In the genomic region with DNA sequence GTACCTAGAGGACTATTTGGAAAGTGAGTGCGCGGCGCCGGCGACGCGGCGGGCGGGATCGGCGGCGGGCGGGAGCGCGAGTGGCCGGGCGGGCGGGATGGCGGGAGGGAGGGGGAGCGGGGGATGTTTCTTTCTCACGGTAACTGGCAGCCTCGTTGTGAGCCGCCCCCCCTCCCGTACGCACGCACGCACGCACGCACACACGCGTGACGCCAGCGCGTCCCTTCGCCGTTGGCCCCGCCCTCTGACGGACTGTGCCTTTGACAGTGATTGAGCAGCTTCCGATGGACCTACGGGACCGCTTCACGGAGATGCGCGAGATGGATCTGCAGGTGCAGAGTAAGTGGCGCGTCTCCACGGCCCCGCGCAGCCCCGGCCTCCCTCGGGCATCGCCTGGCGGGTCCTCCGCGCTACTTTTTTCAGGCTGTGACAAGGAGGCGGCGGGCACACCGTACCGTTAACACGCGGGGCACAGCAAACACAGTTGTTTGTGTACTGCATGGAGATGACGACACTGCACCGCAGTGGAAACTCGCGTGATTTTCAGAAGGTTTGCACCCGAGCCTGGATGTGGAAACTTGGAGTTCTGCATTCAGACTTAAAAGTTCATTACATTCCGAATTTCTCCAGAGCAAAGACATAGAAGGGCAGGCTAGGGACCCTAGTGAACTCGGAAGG, we compare ENCODE assay signal across 7 mouse cellular contexts. TPM values are rescaled to one million over a fixed set of nuclear protein-coding genes. Genes with fewer than 3 reads are reported as not detected.
A peak's percentile ranks its signal among the peaks of the same experiment; 100 is the strongest.
DNase-seq lines count a peak whose midpoint lies in the region; ATAC-seq and TF ChIP-seq lines count a peak whose summit lies in the region.

No protein-coding gene starts in this region.

- no peak for TF ChIP-seq CTCF in kidney, adult 2 months (conservative IDR thresholded peaks at IDR 0.05; ENCODE audit: insufficient read depth, insufficient read length, low read depth, low read length)
- TF ChIP-seq CTCF in spleen, adult 2 months (IDR thresholded peaks at IDR 0.05; ENCODE audit: extremely low read depth, insufficient read depth, insufficient read length, insufficient replicate concordance) = no peak

- H3K27ac ChIP-seq in embryonic facial prominence, embryonic 11.5 days (replicated peaks; ENCODE audit: low read depth, low read length) = peak overlapping the region; percentile 93
- peak overlapping the region; percentile 97 for H3K27ac ChIP-seq in kidney, adult 2 months (ENCODE audit: insufficient read depth, low read depth, low read length)
- H3K27ac ChIP-seq in limb, embryonic 12.5 days = peak overlapping the region; percentile 97
- H3K27ac ChIP-seq in midbrain, embryonic 15.5 days = peak overlapping the region; percentile 99
- H3K27ac ChIP-seq in spleen, adult 2 months (ENCODE audit: insufficient read depth, low read length) = peak overlapping the region; percentile 100

- under 1% methylated on average over 68 of the region's 68 CpGs for WGBS in embryonic facial prominence, embryonic 11.5 days
- WGBS in kidney, adult 2 months = under 1% methylated on average over 67 of the region's 68 CpGs
- WGBS in limb, embryonic 12.5 days = 2% methylated on average over 55 of the region's 68 CpGs
- WGBS in midbrain, embryonic 15.5 days = under 1% methylated on average over 61 of the region's 68 CpGs
- whole genome bisulfite sequencing in spleen, adult 2 months = under 1% methylated on average over 47 of the region's 68 CpGs

- H3K4me2 ChIP-seq in embryonic facial prominence, embryonic 11.5 days (ENCODE audit: low read depth, low read length) = peak overlapping the region; percentile 46
- peak overlapping the region; percentile 75 for H3K4me2 ChIP-seq in limb, embryonic 12.5 days
- H3K4me2 ChIP-seq in midbrain, embryonic 15.5 days = peak overlapping the region; percentile 69

- H3K36me3 ChIP-seq in embryonic facial prominence, embryonic 11.5 days (replicated peaks; ENCODE audit: control insufficient read depth, insufficient read depth, low read depth, low read length) = no peaks in the 10 kb centered on the region
- peaks cover under 1% of the 10 kb centered on the region; the same call in 1 of the 2 replicates for H3K36me3 ChIP-seq in kidney, adult 2 months (ENCODE audit: control insufficient read depth, insufficient read depth, low read length)
- peaks cover 23% of the 10 kb centered on the region for H3K36me3 ChIP-seq in limb, embryonic 12.5 days
- H3K36me3 ChIP-seq in midbrain, embryonic 15.5 days (replicated peaks) = 0 out of 2 replicates have a peak, but pooled peaks cover 4% of the 10 kb centered on the region
- H3K36me3 ChIP-seq in spleen, adult 2 months (ENCODE audit: control insufficient read depth, insufficient read depth, low read length) = peaks cover 6% of the 10 kb centered on the region

- peak overlapping the region; percentile 79 for H3K9ac ChIP-seq in embryonic facial prominence, embryonic 11.5 days (replicated peaks; ENCODE audit: low read length)
- peak overlapping the region; percentile 74 for H3K9ac ChIP-seq in limb, embryonic 12.5 days (replicated peaks)
- H3K9ac ChIP-seq in midbrain, embryonic 15.5 days = peak overlapping the region; percentile 72

- peak; percentile 40 for TF ChIP-seq POLR2A in kidney, adult 2 months (IDR thresholded peaks at IDR 0.05; ENCODE audit: low read depth, low read length)
- TF ChIP-seq POLR2A in spleen, adult 2 months (IDR thresholded peaks at IDR 0.05; ENCODE audit: low read depth, low read length) = peak; percentile 49; the same call in 1 of the 2 replicates

- H3K9me3 ChIP-seq in embryonic facial prominence, embryonic 11.5 days (replicated peaks; ENCODE audit: control insufficient read depth, low read length) = no peaks in the 10 kb centered on the region
- no peaks in the 10 kb centered on the region for H3K9me3 ChIP-seq in limb, embryonic 12.5 days
- no peaks in the 10 kb centered on the region for H3K9me3 ChIP-seq in midbrain, embryonic 15.5 days

- H3K27me3 ChIP-seq in embryonic facial prominence, embryonic 11.5 days (ENCODE audit: control insufficient read depth, insufficient read depth, low read length) = no peaks in the 10 kb centered on the region
- H3K27me3 ChIP-seq in kidney, adult 2 months (replicated peaks; ENCODE audit: control insufficient read depth, insufficient read depth, low read length) = no peaks in the 10 kb centered on the region
- H3K27me3 ChIP-seq in limb, embryonic 12.5 days = no peaks in the 10 kb centered on the region
- no peaks in the 10 kb centered on the region for H3K27me3 ChIP-seq in midbrain, embryonic 15.5 days (replicated peaks)
- no peaks in the 10 kb centered on the region for H3K27me3 ChIP-seq in spleen, adult 2 months (ENCODE audit: control insufficient read depth, insufficient read depth, low read length)

- peak; percentile 95 for ATAC-seq in embryonic facial prominence, embryonic 11.5 days (replicated peaks; ENCODE audit: insufficient number of reproducible peaks, low FRiP score, low TSS enrichment, low read depth)
- peak; percentile 93 for ATAC-seq in limb, embryonic 12.5 days (ENCODE audit: insufficient number of reproducible peaks, insufficient read depth, low FRiP score, low TSS enrichment, low read depth)
- ATAC-seq in midbrain, embryonic 15.5 days (replicated peaks) = peak; percentile 98

- H3K4me1 ChIP-seq in embryonic facial prominence, embryonic 11.5 days (ENCODE audit: control insufficient read depth, insufficient read depth, low read length) = no peaks in the 10 kb centered on the region
- peaks cover 4% of the 10 kb centered on the region; the same call in 1 of the 2 replicates for H3K4me1 ChIP-seq in kidney, adult 2 months (ENCODE audit: control insufficient read depth, insufficient read depth, low read length)
- H3K4me1 ChIP-seq in limb, embryonic 12.5 days (replicated peaks) = peaks cover 8% of the 10 kb centered on the region
- peaks cover 14% of the 10 kb centered on the region for H3K4me1 ChIP-seq in midbrain, embryonic 15.5 days
- no peaks in the 10 kb centered on the region; the same call in 1 of the 2 replicates for H3K4me1 ChIP-seq in spleen, adult 2 months (ENCODE audit: control insufficient read depth, insufficient read depth, insufficient read length)

- peak; percentile 98 for DNase-seq in adrenal gland, postnatal 14 days
- DNase-seq in embryonic facial prominence, embryonic 11.5 days (ENCODE audit: low spot score) = peak; percentile 96
- peak; percentile 97 to 98 for DNase-seq in heart, adult 18-20 months
- DNase-seq in kidney, adult 2 months = peak; percentile 99
- DNase-seq in spleen, adult 2 months (ENCODE audit: low read depth in 1 of 2, low spot score in 2 of 2) = peak; percentile 95 to 96

- H3K4me3 ChIP-seq in embryonic facial prominence, embryonic 11.5 days (ENCODE audit: low read depth, low read length) = peak overlapping the region; percentile 64
- H3K4me3 ChIP-seq in kidney, adult 2 months (ENCODE audit: insufficient read depth, low read depth, low read length) = peak overlapping the region; percentile 65
- H3K4me3 ChIP-seq in limb, embryonic 12.5 days (replicated peaks) = peak overlapping the region; percentile 74
- peak overlapping the region; percentile 87 for H3K4me3 ChIP-seq in midbrain, embryonic 15.5 days
- peak overlapping the region; percentile 94 for H3K4me3 ChIP-seq in spleen, adult 2 months (ENCODE audit: extremely low read depth, insufficient read depth, insufficient read length)

RNA-seq across cellular contexts. Expression of a gene that starts 0.5 kb away (rescaled TPM):
- total RNA-seq in adrenal gland, postnatal 14 days (2021) = 24.1 and 26.9 TPM in 2 replicates
- 51.1 and 51.7 TPM in 2 replicates for polyA plus RNA-seq in embryonic facial prominence, embryonic 11.5 days (2014; fragmentation: Nextera tagmentation; extraction: Ambion mirVana)
- 10 to 100 TPM; 13.9 to 14.8 TPM for total RNA-seq in heart, adult 18-20 months (2021)
- polyA plus RNA-seq in kidney, adult 2 months (2012; rRNA removed) = 10.9 and 11.0 TPM in 2 replicates
- 59.8 and 71.1 TPM in 2 replicates for polyA plus RNA-seq in limb, embryonic 12.5 days (2016; fragmentation: Nextera tagmentation; extraction: Ambion mirVana)
- 41.8 and 46.4 TPM in 2 replicates for polyA plus RNA-seq in midbrain, embryonic 15.5 days (2015; fragmentation: Nextera tagmentation; extraction: Ambion mirVana)
- 5.4 and 5.6 TPM in 2 replicates for polyA plus RNA-seq in spleen, adult 2 months (2012; rRNA removed)

RNA-seq across cellular contexts. Expression of a gene that starts 35.8 kb away (rescaled TPM):
- total RNA-seq in adrenal gland, postnatal 14 days (2021) = 31.3 and 35.4 TPM in 2 replicates
- polyA plus RNA-seq in embryonic facial prominence, embryonic 11.5 days (2014; fragmentation: Nextera tagmentation; extraction: Ambion mirVana) = 40.2 and 42.3 TPM in 2 replicates
- 10 to 100 TPM; 22.8 to 24.3 TPM for total RNA-seq in heart, adult 18-20 months (2021)
- polyA plus RNA-seq in kidney, adult 2 months (2012; rRNA removed) = 5.9 and 6.2 TPM in 2 replicates
- polyA plus RNA-seq in limb, embryonic 12.5 days (2016; fragmentation: Nextera tagmentation; extraction: Ambion mirVana) = 62.3 and 67.7 TPM in 2 replicates
- polyA plus RNA-seq in midbrain, embryonic 15.5 days (2015; fragmentation: Nextera tagmentation; extraction: Ambion mirVana) = 3.3 and 3.4 TPM in 2 replicates
- 1.8 and 2.7 TPM in 2 replicates for polyA plus RNA-seq in spleen, adult 2 months (2012; rRNA removed)

Comparison
In these comparisons a context has a peak if more than half of its experiments do, and no peak if none do; other contexts are left out.
1. Peak in every context shown above with its lines: DNase-seq, ATAC-seq, H3K4me3 ChIP-seq and H3K27ac ChIP-seq.